Mouse (Mus musculus) ovary, postnatal 36 days (tissue): Measurements from ENCODE around the gene Klhl8.

ENCODE experiments used
- DNase-seq: peaks from one replicate; pipeline ENCODE4 v3.0.0; 2022; ENCODE audit warnings: low spot score, mixed read lengths

Gene Klhl8

GRCm38 (mm10) chr5:103845418-103846153 lies 65.5 kb downstream of the Klhl8 start:
- DNase-seq = no peak

- DNase-seq = no peak
Observed at GRCm38 (mm10) chr5:103843938-103844337, 67.1 kb downstream of the Klhl8 start.

GRCm38 (mm10) chr5:103839265-103839626 lies 71.8 kb downstream of the Klhl8 start:
- DNase-seq = no peak

- DNase-seq = peak; percentile 43
Observed at GRCm38 (mm10) chr5:103838550-103839264, 72.4 kb downstream of the Klhl8 start.

- DNase-seq = no peak
Observed at GRCm38 (mm10) chr5:103836148-103836784, 74.8 kb downstream of the Klhl8 start.

GRCm38 (mm10) chr5:103835471-103836147 lies 75.5 kb downstream of the Klhl8 start:
- no peak for DNase-seq

- no peak for DNase-seq
Observed at GRCm38 (mm10) chr5:103830886-103831285, 80.2 kb downstream of the Klhl8 start.

GRCm38 (mm10) chr5:103829158-103829557 lies 81.9 kb downstream of the Klhl8 start:
- DNase-seq = no peak

- DNase-seq = no peak
Observed at GRCm38 (mm10) chr5:103828729-103829128, 82.3 kb downstream of the Klhl8 start.

GRCm38 (mm10) chr5:103828304-103828703 lies 82.8 kb downstream of the Klhl8 start:
- DNase-seq = no peak

GRCm38 (mm10) chr5:103822949-103823348 lies 88.1 kb downstream of the Klhl8 start:
- no peak for DNase-seq

- no peak for DNase-seq
Observed at GRCm38 (mm10) chr5:103821500-103822298, 89.4 kb downstream of the Klhl8 start.

- DNase-seq = no peak
Observed at GRCm38 (mm10) chr5:103821062-103821461, 90.0 kb downstream of the Klhl8 start.

- DNase-seq = no peak
Observed at GRCm38 (mm10) chr5:103819674-103820073, 91.4 kb downstream of the Klhl8 start.

- DNase-seq = no peak
Observed at GRCm38 (mm10) chr5:103818602-103819001, 92.5 kb downstream of the Klhl8 start.

GRCm38 (mm10) chr5:103817754-103818153 lies 93.3 kb downstream of the Klhl8 start:
- DNase-seq = peak; percentile 74

- no peak for DNase-seq
Observed at GRCm38 (mm10) chr5:103816718-103817117, 94.3 kb downstream of the Klhl8 start.

- no peak for DNase-seq
Observed at GRCm38 (mm10) chr5:103815249-103815617, 95.8 kb downstream of the Klhl8 start.

- DNase-seq = no peak
Observed at GRCm38 (mm10) chr5:103814551-103815248, 96.4 kb downstream of the Klhl8 start.

- no peak for DNase-seq
Observed at GRCm38 (mm10) chr5:103813997-103814542, 97.0 kb downstream of the Klhl8 start.

- DNase-seq = no peak
Observed at GRCm38 (mm10) chr5:103813291-103813690, 97.8 kb downstream of the Klhl8 start.
